Mouse (Mus musculus): Measurements from ENCODE around the gene Wasl.

Gene Wasl

DNA sequence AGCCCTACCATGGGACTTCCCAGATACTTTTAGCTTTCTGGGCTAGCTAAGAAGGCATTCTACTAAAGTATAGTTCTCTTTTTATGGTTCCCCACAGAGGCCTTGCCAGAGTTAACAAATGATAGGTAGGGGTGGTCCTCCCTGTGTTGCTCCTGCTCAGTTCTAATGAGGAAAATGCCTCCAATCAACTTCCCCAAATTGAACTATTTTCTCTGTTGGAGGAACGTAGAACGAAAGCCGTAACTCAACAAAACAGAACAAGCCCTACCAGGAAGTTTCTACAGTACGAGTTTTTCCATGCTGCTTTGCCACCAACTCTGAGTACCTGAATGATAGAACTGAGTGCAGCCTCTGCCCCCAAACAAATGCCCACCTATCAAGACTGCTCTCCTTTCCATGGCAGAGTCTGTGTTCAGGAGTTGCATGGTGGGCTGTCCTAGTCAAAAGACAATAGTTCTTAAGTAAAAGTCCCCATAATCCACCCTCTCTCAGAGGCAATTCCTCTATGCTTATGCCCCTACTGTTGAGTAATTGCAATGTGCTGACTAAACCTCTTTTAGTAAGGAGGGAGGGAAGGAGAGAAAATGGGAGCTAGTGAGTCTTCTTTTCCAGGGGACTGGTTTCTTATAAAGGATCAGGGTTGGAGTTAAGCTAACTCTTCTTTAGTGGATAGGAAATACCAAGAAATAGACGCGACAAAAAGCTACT is 19.3 kb downstream of the Wasl start:
- no peak for DNase-seq (ENCODE audit: low read depth, low spot score)

DNA sequence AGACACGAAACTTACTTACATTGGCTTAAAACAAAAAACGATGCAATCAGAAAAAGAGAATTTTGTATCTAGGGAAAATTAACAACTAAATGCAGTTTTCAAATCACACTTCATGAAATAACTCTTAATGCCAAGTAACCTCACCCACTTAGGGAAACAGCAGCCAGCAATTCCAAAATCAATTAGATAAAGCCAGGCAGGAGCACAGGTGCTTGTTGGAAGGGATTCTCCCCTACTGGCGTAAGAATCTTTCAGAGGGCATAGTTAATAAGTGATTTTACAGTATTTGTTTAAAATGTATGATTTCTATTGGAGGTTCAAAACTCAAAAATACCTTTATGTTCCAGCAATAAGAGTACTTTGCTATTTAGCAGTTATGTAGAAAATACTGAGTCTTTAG is 21.8 kb downstream of the Wasl start:
- DNase-seq (ENCODE audit: low read depth, low spot score) = no peak

DNA sequence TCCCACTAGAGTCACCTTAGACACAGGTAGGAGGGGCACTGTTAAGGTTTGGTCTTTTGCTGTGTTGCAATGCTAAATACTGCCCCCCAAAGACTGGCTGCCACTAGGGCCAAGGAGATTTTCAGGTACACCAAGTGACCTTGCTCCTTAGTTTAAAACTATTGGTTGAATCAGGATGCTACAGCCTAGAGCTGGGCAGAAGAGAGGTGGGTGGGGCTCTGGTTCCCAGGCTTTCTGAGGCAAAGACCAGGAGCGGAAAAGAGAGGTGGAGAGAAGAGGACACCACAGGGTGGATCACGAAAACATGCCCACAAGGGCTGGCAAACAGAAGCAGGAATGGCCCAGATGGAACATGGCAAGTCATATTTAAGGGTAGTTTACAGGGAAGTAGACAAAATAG is 22.6 kb downstream of the Wasl start:
- no peak for DNase-seq (ENCODE audit: low read depth, low spot score)

DNA sequence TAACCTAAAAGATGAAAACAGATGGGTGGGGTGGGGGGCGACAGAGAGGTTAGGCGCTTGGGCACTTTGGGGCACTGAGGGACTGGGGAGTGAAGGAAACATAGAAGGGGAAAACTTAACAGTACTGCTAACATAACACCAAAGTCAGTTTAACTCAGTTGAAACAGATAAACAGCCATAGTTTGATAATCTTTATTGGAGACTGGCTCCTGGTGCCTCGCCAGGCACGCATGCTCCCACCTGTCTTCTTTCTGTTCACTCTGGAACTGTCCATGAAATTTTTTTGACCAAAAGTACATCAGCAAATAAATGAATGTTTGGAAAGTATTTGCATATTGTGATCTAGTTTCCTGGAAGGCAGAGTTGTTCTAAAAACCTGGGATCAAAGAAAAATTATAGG is 23.5 kb downstream of the Wasl start:
- DNase-seq (ENCODE audit: low read depth, low spot score) = no peak

DNA sequence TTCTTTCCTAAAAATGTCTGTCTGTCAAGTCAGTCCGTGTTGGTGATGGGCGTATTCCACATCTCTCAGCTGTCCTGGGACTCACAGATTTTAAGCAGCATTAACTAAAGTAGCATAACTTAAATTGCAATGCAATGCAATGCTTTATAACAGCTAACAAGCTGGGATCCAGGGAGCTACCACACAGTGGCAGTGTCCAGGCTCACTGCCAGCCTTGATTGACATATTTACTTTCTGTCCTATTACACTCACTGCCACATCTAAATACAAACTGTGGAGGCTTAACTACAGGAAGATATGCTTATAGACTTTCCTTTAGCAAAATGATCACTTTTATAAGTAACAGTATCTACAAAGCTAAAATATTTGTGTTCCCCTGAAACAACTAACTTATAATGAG is 29.0 kb downstream of the Wasl start:
- DNase-seq (ENCODE audit: low read depth, low spot score) = no peak

DNA sequence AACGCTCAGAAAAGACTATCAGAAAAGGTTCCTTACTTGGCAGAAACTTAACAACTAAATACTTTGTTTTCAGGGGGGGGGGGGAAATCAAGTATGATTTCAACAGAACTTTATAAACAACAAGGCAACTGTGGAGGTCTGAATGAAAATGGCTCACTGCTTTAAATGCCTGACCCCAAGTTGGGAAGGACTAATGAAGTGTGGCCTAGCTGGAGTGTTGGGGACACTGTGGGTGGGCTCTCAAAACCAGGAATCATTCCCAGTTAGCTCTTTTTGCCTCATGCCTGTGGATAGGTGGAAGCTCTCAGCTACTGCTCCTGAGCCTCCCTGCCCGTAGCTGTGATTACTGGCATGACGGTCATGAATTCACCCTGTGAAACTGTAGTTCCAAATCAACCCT is 30.7 kb downstream of the Wasl start:
- DNase-seq (ENCODE audit: low read depth, low spot score) = no peak

DNA sequence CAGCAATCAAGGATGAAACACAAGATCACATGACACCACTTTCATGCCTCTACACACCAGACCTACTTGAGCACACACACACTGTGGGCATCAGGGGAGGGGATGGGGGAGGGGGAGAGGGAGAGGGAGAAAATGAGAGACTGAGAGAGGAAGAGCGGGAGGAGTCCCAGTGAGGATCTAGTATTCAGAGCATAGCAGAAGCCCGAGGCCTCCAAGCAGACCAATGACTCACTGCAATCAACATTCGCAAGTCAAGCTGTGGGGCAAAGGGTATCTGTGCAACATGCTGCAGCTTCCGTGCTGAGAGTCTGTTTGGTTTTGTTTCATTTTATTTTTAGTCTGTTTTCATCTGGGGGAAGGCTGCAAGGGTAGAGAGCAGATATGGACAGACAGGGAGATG is 32.7 kb downstream of the Wasl start:
- no peak for DNase-seq (ENCODE audit: low read depth, low spot score)

DNA sequence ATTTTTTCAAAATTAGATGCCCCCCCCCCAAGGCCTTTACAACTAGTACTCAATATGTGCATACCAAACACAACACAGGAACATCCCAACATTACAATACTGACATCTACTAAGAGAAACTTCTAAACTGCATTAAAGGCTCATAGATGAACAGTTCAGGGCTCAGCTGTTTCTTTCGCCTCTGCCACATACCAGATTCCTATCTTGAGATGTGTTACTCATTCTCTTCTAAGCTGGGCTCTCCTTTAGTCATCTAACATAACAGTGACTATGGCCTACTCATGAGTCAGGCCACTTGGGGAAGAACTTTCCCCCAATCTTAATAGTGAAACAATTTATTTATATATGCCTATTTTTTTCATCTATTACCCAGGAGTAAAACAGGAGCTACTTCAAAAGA is 36.3 kb downstream of the Wasl start:
- DNase-seq (ENCODE audit: low read depth, low spot score) = no peak

DNA sequence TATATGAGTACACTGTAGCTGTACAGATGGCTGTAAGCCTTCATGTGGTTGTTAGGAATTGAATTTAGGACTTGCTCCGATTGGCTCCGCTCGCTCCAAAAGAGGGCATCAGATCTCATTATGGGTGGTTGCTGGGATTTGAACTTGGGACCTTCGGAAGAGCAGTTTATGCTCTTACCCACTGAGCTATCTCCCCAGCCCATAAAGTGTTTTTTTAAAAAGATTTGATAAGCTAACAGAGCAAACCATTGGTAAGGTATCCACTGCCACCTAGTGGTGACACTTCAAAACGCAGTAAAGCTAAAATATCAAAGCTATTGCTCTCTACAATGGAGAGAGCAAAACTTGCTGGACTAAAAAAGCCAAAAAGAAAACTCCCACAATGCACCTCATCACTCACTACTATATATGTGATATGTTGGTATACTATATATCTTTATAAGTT is 37.2 kb downstream of the Wasl start:
- peak; percentile 69 for DNase-seq (ENCODE audit: low read depth, low spot score)

DNA sequence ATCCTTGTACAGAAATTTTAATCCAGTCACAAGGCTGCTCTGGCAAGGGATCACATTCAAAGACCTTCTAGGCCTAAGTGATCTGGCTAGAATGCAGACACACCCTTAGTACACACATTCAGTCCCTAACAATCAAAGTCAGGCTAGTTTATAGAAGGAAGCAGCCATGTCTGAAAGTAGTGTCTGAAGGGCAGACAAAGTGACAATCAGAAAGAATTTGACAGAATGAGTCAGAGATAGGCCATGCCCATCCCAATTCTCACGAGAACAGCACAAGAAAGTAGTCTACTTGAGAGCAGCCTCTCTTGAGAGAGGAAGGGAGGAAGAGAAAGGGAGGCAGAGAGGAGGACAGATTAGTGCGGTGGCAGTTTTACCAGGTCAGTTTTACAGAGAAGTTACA is 42.7 kb downstream of the Wasl start:
- no peak for DNase-seq (ENCODE audit: low read depth, low spot score)

DNA sequence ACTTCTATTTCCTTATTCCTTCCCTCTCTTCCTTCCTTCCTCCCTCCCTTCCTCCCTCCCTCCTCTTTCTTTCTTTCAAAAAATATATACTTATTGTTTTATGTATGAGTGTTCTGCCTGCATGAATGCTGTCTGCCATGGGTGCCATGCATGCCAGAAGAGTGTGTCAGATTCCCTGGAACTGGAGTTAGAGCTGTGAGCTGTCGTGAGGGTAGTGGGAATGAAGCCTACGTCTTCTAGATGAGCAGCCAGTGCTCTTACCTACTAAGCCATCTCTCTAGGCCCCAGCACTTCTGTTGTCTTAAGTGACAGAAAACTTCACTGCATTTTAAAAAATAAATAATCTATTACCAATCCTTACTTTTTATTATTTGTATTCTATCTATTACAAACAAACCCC is 43.9 kb downstream of the Wasl start:
- DNase-seq (ENCODE audit: low read depth, low spot score) = no peak

DNA sequence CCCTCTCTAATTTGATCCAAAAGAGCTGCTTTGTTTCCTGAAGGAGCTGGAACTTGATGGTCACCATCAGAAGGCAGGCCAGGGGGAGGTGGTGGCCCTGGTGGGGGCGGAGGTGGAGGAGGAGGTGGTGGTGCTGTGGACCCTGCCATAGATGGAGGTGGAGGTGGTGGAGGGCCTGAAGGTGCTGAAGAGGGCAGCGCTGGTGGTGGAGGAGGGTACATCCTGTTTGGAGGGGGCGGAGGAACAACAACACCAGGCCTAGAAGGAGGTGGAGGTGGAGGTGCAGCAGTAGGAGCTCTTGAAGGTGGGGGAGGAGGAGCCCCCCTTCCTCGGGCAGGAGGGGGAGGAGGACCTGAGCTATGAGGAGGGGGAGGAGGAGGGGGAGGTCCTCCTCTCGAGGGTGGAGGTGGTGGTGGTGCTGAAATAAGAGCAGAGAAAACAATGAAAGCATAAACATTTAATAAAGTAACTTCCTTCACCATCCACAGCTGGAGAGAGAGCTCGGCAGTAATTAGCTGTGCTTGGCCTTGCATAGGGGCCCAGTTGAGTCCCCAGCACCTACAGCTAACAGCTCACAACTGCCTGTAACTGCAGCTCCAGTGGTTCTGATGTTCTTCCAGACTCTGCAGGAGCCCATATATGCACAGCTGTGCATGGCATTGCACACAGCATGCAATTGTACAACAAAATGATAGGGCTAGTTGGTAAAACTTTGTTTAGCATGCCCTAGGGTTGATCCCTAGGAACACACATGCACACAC is 45.3 kb downstream of the Wasl start:
- DNase-seq (ENCODE audit: low read depth, low spot score) = no peak

DNA sequence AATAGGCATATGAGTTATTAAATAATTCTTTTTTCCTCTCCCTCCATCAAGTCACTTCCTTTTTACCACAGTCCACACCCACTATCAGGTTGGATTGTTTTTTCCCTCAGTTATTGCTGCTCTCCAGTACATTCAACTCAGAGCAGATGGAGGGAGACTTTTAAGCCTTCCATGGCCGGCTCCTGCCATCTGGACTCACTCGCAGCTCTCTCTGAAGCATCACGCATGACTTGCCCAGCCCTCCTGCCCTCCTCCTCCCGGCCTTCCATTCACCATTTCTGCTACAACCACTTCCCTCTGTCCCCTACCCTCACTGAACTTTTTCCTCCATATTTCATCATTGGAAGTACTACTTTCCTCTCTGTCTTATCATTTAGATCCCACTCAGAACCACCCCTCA is 48.1 kb downstream of the Wasl start:
- no peak for DNase-seq (ENCODE audit: low read depth, low spot score)

DNA sequence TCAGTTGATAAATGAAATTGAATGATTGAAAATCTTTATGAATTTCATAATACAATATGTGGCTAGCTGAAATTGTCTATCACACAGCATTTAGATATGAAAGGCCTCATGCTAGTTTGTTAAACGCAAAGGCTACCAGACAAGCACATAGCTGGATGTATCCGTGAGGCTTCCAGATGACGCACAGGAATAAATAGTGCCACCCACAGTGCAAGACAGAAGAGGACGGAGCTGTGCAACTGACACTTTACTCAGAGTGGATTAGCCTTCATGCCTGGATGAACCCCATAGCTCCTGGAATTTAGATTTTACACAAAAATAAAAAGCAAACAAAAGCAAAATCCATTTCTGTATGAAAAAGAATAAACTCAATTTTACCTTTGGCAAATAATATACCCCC is 50.9 kb downstream of the Wasl start:
- no peak for DNase-seq (ENCODE audit: low read depth, low spot score)

DNA sequence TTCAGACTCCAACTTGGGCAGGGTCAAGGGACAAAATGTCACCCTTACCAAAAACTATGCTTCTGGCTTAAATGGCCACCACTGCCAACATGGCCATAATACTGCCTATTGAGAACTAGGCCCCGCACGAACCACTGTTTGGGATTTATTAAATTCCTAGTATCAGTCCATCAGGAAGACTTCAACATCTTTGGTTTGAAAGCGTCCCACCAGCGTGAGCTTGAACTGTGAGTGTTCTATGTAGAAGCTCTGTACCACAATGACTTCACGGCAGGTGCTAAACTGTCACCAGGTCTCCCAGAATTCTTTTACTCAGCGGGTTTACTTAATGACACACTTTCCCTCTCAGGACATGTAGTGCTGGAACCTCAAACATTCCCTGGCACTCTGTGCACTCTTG is 51.5 kb downstream of the Wasl start:
- DNase-seq (ENCODE audit: low read depth, low spot score) = no peak

DNA sequence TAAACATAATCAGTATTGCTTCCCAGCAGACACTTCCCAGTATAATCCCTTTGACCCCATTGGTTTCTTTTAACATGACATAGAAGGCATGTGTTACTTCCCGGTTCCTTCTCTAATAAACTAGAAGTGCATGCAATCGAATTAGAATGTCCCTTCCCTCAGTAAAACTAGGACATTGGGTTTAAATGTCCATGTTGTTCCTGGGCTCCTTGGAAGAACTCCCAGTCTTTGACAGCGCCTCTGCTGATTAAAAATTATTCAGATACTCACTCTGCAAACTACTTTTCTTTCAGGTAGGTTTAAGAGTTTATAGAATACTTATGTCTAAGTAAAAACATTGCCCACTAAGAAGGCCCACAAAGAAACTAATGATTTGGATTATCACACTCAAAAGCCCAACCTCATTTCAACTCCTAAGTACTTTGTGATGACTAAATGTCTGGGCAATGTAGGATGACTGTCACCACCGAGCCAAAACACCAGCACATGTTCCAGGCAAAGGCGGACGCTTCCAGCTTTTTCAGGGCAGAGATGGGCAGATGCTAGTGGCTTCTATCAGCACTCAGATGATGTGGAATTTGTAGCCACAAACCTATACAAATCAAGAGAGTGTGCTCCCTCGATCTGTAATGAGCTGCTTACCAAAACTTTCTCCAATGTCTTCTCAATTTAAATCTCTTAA is 52.6 kb downstream of the Wasl start:
- no peak for DNase-seq (ENCODE audit: low read depth, low spot score)

DNA sequence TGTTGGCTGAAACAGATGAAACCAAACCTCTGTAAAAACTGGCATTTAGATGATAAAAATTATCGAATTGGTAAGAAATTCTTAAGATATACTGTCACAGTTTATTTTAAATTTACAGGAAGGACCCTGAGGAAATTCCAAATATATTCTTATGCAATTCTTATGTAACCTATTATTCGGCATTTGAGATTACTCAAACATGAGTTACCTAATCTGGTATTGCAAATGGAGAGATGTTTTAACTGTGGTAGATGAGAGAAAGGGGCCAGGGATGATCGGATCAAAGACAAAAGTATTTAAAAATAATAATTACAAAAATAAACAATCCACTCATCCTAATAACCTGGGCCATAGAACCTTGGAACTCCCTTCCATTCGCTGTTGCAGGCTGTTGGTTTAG is 54.5 kb downstream of the Wasl start:
- DNase-seq (ENCODE audit: low read depth, low spot score) = no peak

DNA sequence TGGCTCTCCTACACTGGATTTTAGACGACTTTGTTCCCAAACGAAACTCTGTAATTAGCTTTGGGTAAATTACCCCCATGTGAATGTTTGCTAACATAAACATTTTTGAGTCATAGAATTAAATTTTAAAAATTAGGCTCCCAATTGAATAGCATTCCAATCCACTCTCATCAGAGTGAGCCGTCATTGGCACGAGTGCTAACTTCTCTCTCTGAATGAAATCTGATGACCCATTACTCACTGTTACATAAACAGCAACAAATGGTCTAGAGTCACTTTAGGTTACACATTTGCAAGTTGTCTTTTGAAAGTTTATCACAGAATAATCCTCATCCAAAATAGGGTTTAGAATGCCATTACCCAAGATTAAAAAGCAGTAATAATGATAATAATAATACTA is 55.3 kb downstream of the Wasl start:
- DNase-seq (ENCODE audit: low read depth, low spot score) = no peak

DNA sequence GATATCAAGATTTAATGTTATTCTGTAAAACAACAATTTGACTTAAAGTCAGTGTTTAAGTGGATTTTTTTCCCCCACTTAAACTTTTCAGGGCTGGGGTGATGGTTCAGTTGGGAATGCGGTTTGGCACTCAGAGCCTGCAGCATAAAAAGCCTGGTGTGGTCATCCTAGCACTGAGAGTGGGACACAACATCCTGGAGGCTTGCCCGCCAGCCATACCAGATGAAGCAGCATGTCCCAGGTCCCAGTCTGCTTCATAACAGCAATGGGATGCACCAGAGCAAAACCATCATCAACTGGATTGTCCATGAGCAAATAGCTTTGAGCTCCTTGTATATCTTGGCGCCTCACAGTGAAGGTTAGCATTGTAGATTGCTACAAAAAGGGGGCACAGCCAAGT is 56.1 kb downstream of the Wasl start:
- no peak for DNase-seq (ENCODE audit: low read depth, low spot score)

DNA sequence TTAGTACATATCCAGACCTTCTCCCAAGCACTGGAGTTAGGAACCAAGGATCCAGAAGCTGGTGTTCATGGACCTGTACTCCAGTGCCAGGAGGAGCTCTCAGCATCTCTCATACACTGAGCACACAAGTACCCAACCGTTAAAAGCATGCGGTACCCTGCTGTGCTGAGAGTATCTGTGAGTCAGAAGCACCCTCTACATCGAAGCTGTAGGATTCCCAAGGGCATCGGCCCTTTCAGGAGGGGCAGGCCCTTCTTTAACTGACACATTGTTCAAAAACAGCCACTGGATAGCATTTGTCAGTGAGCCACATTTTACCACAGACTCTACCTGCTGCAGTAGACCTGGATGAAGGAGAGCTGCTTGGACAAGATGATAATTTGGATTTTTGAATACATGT is 56.7 kb downstream of the Wasl start:
- DNase-seq (ENCODE audit: low read depth, low spot score) = no peak

DNA sequence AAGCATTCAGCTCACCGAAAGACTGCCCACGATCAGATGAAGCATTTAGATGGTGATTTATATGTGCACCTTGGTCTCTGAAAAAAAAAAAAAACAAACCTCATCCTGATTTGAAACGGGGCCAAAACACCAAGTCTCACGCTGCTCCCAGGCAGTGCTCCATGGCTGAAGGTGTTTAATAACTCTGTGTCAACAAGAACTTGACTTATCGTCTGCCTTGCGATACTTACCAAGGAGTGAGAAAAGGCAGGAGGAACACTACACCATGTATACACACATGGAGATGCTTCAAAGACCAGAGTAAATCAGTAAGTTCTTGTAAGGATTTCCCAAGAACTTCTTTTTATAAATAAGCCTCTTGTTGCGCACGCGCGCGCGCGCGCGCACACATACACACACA is 57.3 kb downstream of the Wasl start:
- no peak for DNase-seq (ENCODE audit: low read depth, low spot score)

DNA sequence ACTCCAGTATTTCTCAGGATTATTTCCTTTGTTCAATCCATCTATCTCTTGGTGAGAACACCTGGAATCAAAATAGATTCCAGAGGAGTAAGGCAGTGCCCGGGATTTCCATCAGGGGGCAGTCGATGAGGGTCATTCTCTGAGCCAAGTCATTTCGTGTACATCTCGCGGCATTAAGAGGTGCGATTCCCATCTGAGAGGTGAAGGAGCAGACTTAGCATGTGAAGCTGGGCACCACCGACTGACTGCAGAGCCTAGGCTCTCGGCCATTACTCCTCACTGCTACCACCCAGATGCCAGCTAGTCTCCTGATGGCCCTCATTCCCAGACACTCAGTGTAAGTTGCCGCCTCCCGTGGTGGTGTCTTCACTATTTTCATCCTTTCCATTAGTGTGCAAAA is 58.3 kb downstream of the Wasl start:
- no peak for DNase-seq (ENCODE audit: low read depth, low spot score)

DNA sequence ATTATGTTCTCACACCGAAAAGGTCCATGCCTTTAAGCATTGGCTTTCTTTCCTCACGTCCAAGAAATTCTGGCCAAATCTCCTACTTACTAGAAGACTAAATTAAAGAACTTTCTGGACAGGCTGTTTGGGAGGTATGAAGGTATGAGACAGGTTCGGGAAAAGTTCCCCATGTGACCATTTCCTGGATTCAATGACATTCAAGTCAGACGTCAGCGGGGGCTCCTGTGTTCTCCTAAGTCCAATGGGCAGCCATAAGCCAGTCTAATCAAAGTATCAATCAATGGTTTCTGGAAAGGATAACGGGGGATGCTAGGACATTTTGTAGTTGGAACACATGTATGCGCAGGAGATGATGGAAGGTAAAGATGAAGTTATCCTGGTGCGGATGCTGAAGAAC is 59.2 kb downstream of the Wasl start:
- DNase-seq (ENCODE audit: low read depth, low spot score) = no peak

Measured in A20 (cell line).